Mouse (Mus musculus): ENCODE measurements around the gene Ffar4. TPM values are rescaled to one million over a fixed set of nuclear protein-coding genes. Genes with fewer than 3 reads are reported as not detected.

Ffar4 gene
- 0.17 and 0.20 TPM in 2 replicates for polyA plus RNA-seq (2012; rRNA removed)

GRCm38 (mm10) chr19:38096858-38097758 lies at the start of gene Ffar4:
Gene Ffar4, plus strand, starts transcription at chr19:38097071.

DNA sequence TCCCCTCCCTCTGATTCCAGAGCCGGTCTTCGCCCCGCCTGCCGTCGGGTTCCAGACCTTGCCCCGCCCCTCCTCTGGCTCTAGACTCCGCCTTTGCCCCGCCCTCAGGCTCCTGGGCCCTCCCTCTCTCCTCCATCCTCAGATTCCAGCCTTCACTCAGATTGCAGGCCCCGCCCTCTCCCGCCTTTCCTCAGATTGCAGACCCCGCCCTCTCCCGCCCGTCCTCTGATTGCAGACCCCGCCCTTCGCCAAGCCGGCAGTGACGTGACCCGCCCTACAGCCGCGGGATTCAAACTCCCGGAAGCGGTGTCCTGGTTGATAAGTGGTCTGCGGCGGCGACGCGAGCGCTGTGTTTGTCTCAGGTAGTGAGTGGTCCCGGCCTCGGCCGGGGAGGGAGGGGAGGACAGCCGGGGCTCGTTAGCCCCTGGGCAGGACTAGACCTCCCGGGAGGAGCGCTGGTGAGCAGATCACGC lies 42.1 kb upstream of the Ffar4 start, which contains the start of gene Cep55:
Gene Cep55 (plus strand): TSS at position 292 of the 473 bp plus-strand sequence.

GRCm38 (mm10) chr19:38125219-38125610 lies 28.3 kb downstream of the Ffar4 start, which contains the start of gene Rbp4:
Gene Rbp4, minus strand, starts transcription at chr19:38125281.

GRCm38 (mm10) chr19:38132481-38132880 lies 35.6 kb downstream of the Ffar4 start, which contains the start of gene Pde6c:
Gene Pde6c, plus strand, starts transcription at chr19:38132781.

Other genes starting within 250 kb of the Ffar4 start
- gene Myof, start 53.5 kb upstream of the Ffar4 start, polyA plus RNA-seq (2012; rRNA removed): 5.8 and 10.6 TPM in 2 replicates
- gene Cep55, start 42.1 kb upstream of the Ffar4 start, polyA plus RNA-seq (2012; rRNA removed): 44.7 and 61.9 TPM in 2 replicates
- gene Rbp4, start 28.2 kb downstream of the Ffar4 start, polyA plus RNA-seq (2012; rRNA removed): 29.2 and 93.5 TPM in 2 replicates
- gene Pde6c, start 35.7 kb downstream of the Ffar4 start, polyA plus RNA-seq (2012; rRNA removed): 0.20 and 0.48 TPM in 2 replicates
- 38.2 and 53.9 TPM in 2 replicates for gene Fra10ac1, start 127.1 kb downstream of the Ffar4 start, polyA plus RNA-seq (2012; rRNA removed)
- gene Lgi1, start 167.5 kb downstream of the Ffar4 start, polyA plus RNA-seq (2012; rRNA removed): 1.1 and 2.1 TPM in 2 replicates